Mouse (Mus musculus): ENCODE results near the gene Napsa.

Napsa gene

GRCm38 (mm10) chr7:44538756-44539624 lies 33.2 kb upstream of the Napsa start:
- DNase-seq (ENCODE audit: low read depth, low spot score) = no peak

- no peak for DNase-seq (ENCODE audit: low read depth, low spot score)
Observed at GRCm38 (mm10) chr7:44542555-44542954, 29.6 kb upstream of the Napsa start.

GRCm38 (mm10) chr7:44543071-44543470 lies 29.1 kb upstream of the Napsa start:
- no peak for DNase-seq (ENCODE audit: low read depth, low spot score)

- DNase-seq (ENCODE audit: low read depth, low spot score) = no peak
Observed at GRCm38 (mm10) chr7:44546274-44546673, 25.9 kb upstream of the Napsa start.

- DNase-seq (ENCODE audit: low read depth, low spot score) = no peak
Observed at GRCm38 (mm10) chr7:44547041-44547440, 25.1 kb upstream of the Napsa start.

GRCm38 (mm10) chr7:44547725-44548124 lies 24.5 kb upstream of the Napsa start:
- DNase-seq (ENCODE audit: low read depth, low spot score) = no peak

GRCm38 (mm10) chr7:44548497-44549087 lies 23.6 kb upstream of the Napsa start, which contains the start of gene Pold1:
Gene Pold1, minus strand, starts transcription at chr7:44548849.
- DNase-seq (ENCODE audit: low read depth, low spot score) = peak; percentile 99

- DNase-seq (ENCODE audit: low read depth, low spot score) = no peak
Observed at GRCm38 (mm10) chr7:44549621-44550408, 22.4 kb upstream of the Napsa start.

- no peak for DNase-seq (ENCODE audit: low read depth, low spot score)
Observed at GRCm38 (mm10) chr7:44550409-44550678, 21.8 kb upstream of the Napsa start.

GRCm38 (mm10) chr7:44551301-44551700 lies 20.9 kb upstream of the Napsa start:
- DNase-seq (ENCODE audit: low read depth, low spot score) = no peak

GRCm38 (mm10) chr7:44551731-44552130 lies 20.4 kb upstream of the Napsa start:
- no peak for DNase-seq (ENCODE audit: low read depth, low spot score)

- no peak for DNase-seq (ENCODE audit: low read depth, low spot score)
Observed at GRCm38 (mm10) chr7:44552141-44552908, 19.9 kb upstream of the Napsa start.

GRCm38 (mm10) chr7:44553196-44553764 lies 18.9 kb upstream of the Napsa start:
- peak; percentile 92 for DNase-seq (ENCODE audit: low read depth, low spot score)

GRCm38 (mm10) chr7:44553826-44554225 lies 18.4 kb upstream of the Napsa start, which contains the start of gene Nr1h2:
Gene Nr1h2, minus strand, starts transcription at chr7:44553951.
- DNase-seq (ENCODE audit: low read depth, low spot score) = peak; percentile 86

GRCm38 (mm10) chr7:44557629-44558028 lies 14.6 kb upstream of the Napsa start:
- DNase-seq (ENCODE audit: low read depth, low spot score) = no peak

- DNase-seq (ENCODE audit: low read depth, low spot score) = peak; percentile 73
Observed at GRCm38 (mm10) chr7:44560435-44561400, 11.5 kb upstream of the Napsa start.

- no peak for DNase-seq (ENCODE audit: low read depth, low spot score)
Observed at GRCm38 (mm10) chr7:44563284-44563683, 8.9 kb upstream of the Napsa start.

- no peak for DNase-seq (ENCODE audit: low read depth, low spot score)
Observed at GRCm38 (mm10) chr7:44564486-44564885, 7.7 kb upstream of the Napsa start.

GRCm38 (mm10) chr7:44565414-44565813 lies 6.8 kb upstream of the Napsa start:
- DNase-seq (ENCODE audit: low read depth, low spot score) = no peak

GRCm38 (mm10) chr7:44568803-44569202 lies 3.4 kb upstream of the Napsa start:
- no peak for DNase-seq (ENCODE audit: low read depth, low spot score)

Data from WW6 (cell line).